Mouse (Mus musculus): ENCODE data around the gene Fcrls.

GRCm38 (mm10) chr3:87274372-87274771 is 10.8 kb upstream of the Fcrls start:
- TF ChIP-seq POLR2A (IDR thresholded peaks at IDR 0.05; ENCODE audit: control insufficient read depth, extremely low read depth, insufficient read depth, low read length, poor library complexity) = no peak
- TF ChIP-seq CTCF (IDR thresholded peaks at IDR 0.05; ENCODE audit: borderline replicate concordance, control insufficient read depth, extremely low read depth, insufficient read depth, low read length, poor library complexity) = no peak

Measured in thymus, adult 2 months (tissue).